Mouse (Mus musculus) embryo, embryonic 10 days (tissue): ENCODE data around the gene Chia1.
"Not testable (repeated sequence)": the region's sequence is repeated elsewhere in the genome, so short reads cannot be mapped to it uniquely, and the experiment has no call there.

Experiments used
- DNase-seq: peaks from one replicate; pipeline ENCODE4 v3.0.0-alpha.2; 2015; ENCODE audit warnings: low spot score

Gene Chia1

DNA sequence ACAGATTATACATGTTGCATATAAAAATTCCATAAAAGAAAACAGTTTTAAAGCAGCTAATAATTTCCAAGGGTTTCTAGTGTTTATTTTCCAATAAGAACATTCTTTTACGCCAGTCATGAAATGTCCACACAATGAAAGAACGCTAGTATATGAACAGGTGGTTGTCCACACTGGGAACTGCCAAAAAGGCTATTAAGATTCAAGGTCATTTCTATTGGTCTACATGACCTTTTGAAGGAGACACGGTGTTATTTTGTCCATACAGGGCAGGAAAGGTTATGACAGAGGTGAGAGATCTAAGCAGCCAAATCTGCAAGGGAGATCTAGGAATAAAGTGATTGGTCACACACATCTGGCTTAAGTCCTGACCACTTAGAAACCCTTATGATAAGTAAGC lies at the start of gene Chia1:
Chia1 (plus strand) TSS at position 301 of the 400 bp plus-strand sequence.
- no peak for DNase-seq

DNA sequence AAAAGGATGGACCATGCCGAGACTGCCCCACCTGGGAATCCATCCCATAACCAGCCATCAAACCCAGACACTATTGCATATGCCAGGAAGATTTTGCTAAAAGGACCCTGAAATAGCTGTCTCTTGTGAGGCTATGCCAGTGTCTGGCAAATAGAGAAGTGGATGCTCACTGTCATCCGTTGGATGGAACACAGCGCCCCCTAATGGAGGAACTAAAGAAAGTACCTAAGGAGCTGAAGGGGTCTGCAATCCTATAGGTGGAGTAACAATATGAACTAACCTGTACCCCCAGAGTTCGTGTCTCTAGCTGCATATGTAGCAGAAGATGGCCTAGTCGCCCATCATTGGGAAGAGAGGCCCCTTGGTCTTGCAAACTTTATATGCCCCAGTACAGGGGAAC lies 45.3 kb upstream of the Chia1 start:
- DNase-seq = peak; percentile 5

DNA sequence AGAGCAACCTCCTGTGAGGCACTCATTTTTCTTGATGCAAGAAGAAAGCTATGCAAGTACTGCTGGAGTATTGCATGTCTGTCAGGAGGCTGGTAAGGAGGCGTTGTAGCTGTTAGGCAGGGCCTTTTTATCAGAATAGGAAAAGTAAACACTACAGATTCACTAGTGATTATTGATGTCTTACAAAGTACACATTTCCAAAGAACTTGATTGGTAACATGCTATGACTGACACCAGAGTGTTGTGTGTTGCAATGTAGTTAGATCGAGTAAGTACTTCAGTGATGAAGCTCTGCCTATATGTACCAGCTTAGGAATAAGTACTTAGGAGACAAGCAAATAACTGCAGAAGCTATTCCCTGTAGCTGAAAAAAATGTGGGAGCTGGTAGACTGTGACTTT lies 42.0 kb upstream of the Chia1 start:
- no peak for DNase-seq

DNA sequence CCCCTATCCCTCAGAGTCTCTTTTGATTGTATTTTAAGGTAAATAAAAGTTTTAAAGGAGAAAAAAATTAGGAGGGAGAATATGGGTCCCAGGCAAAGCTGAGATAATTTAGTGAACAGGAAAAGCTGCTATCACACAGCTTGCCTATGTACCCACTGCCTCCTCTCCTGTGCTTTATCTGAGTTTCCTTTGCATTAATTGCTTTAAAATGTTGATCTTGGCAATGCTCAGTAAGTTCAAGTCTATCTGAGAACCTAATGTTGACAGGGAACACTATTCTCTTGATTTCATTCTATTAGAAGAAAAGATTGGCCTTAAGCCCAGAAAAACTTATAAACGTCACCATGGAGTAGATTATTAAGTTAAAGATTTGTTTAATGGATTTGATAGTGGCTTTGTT lies 38.2 kb upstream of the Chia1 start:
- DNase-seq = no peak

DNA sequence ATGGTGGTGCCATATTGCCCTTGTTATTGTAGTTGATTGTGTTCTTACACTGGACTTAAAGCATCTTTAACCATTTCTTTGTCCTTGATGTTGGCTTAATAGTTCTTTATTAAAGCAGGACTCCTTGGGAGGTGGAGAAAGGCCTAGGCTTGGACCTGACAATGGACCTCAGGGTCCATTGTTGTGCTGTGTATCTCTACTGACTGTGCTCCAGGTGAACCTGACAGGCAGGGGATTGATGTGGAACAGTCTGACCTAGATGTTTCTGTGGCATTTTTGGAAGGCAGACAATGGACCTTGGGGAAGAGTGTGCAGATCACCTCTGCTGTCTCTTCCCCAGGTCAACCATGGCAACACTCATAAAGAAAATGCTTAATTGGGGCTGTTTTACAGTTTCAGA lies 14.0 kb downstream of the Chia1 start:
- no peak for DNase-seq

DNA sequence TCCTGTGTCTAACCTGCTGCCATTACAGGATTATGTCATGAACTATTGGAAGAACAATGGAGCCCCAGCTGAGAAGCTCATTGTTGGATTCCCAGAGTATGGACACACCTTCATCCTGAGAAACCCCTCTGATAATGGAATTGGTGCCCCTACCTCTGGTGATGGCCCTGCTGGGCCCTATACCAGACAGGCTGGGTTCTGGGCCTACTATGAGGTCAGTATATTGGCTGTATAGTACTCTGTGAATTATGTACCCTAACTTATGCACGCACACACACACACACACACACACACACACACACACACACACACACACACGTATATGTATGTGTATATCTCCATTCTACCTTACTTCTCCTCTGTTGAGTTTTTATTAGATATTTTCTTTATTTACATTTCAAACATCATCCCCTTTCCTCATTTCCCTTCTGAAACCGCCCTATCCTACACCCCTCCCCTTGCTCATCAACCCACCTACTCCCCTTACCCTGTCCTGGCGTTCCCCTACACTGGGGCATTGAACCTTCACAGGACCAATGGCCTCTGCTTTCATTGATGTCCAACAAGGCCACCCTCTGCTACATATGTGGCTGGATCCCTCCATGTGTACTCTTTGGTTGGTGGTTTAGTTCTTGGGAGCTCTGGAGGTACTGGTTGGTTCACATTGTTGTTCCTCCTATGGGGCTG lies 15.9 kb downstream of the Chia1 start:
- DNase-seq = no peak

DNA sequence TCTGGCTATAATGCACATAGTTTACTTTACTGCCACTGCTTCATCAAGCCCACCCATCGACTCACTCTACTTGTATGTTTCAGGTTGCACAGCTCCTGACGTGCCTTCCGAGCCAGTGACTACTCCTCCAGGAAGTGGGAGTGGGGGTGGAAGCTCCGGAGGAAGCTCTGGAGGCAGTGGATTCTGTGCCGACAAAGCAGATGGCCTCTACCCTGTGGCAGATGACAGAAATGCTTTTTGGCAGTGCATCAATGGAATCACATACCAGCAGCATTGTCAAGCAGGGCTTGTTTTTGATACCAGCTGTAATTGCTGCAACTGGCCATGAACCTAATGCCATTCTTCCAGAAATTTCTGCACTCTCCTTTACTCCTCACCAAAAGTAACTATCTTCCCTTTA lies 18.7 kb downstream of the Chia1 start:
- DNase-seq = no peak

DNA sequence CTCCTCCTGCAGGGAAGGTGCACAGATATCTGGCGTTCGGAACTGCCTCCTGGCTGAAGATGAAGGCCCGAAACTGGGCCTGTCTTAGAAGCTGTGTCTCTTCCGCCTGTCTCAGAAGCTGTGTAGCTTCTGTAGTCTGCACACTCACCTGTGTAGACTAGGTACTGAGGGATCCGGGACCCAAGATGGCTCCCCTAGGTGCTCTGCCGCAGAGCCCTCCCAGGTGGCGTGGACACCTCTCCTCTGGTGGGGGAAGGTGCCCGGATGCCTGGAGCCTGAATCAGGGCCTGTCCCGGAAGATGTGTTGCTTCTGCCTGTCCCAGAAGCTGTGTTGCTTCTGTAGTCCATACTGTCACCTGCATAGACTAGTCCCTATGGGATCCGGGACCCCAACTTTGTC lies 31.1 kb downstream of the Chia1 start:
- no peak for DNase-seq

DNA sequence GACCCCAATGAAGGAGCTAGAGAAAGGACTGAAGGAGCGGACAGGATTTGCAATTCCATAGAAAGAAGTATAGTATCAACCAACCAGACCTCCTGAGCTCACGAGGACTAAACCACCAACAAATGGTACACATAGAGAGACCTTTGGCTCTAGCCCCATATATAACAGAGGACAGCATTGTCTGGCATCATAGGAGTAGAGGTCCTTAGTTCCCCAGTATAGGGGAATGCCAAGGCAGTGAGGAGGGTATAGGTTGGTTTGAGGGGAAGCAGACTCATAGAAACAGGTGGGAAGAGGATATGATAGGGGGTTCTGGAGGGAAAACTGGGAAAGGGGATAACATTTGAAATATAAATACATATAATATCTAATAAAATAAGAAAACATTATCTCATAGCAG lies 41.4 kb downstream of the Chia1 start:
- DNase-seq = no peak

DNA sequence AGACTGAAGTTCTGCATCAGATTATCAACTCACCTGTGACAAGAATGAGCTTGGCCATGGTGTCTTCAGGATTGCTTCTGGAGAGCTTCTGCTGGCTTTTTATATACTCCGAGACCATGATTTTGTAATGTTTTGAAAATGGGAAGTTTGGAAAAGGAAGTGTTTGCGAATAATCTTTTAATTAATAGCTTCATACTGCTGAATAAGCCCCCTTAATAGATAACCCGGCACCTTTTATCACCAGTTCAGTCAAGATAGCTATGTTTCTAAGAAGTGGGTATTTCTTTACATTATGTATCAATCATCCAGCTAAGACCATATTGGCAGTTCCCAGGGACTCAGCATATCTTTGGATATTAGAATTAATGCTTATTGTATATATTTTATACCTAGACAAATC lies 54.4 kb downstream of the Chia1 start, which contains the start of gene Chil3:
Chil3 (minus strand) TSS at position 101 of the 400 bp plus-strand sequence.
- DNase-seq = no peak

DNA sequence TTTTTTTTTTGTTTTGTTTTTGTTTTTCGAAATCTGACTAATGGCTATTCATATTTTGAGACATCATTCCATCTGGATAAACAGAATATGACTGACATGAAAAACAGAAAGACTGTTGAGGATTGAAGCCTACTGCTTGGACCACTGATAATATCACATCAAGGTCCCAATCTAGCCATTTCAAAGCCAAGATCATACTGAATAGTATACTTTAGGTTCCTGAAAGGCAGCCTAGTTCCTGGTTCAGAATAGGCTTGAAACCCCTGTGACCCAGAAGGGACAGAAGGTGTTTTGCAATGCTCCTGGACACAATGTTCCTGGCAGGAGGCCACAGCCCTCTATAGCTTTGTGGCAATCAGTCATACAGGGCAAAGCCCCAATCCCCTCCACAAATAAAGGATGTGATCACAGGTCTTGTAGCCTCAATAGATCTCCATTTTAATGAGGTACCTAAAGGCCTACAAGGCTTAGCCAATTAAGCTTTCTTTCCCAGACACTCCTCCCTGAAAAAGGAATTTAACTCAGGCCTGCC lies 57.6 kb downstream of the Chia1 start:
- DNase-seq = peak; percentile 16

DNA sequence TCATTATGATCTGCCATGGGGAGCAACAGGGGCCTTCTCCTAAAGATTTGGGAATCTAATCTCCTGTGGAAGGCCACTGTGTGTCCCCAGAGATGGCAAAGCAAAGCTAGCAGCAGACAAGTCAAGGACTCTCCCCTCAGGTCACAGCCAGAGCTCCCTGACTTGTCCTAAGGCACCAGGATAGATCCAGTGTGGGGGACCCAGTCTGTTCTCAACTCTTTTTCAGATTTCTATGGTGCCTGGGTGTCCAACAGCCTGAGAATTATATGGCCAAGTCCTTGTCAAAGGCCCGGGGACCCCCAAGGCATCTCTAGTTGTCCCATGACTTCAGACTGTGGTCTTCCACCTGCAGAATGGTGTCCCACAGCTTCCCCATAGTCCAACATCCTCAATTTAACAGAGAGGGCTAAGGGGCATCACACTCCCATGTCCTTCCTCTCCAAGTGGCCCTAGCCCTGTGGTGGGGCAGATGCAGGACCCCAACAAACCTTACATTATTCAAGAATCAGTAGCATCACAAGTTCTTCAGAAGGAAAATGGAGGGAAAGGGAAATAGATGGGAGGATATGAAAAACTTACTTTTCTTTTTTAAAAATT lies 58.2 kb downstream of the Chia1 start:
- no peak for DNase-seq

DNA sequence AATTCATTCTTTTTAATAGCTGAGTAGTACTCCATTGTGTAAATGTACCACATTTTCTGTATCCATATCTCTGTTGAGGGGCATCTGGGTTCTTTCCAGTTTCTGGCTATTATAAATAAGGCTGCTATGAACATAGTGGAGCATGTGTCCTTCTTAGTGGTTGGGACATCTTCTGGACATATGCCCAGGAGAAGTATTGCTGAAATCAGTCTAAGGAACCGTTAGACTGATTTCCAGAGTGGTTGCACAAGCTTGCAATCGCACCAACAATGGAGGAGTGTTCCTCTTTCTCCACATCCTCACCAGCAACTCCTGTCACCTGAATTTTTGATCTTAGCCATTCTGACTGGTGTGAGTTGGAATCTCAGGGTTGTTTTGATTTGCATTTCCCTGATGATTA lies 59.5 kb downstream of the Chia1 start:
- DNase-seq = not testable (repeated sequence)

DNA sequence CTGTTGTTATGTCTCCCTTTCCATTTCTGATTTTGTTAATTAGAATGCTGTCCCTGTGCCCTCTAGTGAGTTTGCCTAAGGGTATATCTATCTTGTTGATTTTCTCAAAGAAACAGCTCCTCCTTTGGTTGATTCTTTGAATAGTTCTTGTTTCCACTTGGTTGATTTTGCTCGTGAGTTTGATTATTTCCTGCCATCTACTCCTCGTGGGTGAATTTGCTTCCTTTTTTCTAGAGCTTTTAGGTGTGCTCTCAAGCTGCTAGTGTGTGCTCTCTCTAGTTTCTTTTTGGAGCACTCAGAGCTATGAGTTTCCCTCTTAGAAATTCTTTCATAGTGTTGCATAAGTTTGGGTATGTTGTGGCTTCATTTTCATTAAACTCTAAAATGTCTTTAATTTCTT lies 61.9 kb downstream of the Chia1 start:
- DNase-seq = not testable (repeated sequence)

DNA sequence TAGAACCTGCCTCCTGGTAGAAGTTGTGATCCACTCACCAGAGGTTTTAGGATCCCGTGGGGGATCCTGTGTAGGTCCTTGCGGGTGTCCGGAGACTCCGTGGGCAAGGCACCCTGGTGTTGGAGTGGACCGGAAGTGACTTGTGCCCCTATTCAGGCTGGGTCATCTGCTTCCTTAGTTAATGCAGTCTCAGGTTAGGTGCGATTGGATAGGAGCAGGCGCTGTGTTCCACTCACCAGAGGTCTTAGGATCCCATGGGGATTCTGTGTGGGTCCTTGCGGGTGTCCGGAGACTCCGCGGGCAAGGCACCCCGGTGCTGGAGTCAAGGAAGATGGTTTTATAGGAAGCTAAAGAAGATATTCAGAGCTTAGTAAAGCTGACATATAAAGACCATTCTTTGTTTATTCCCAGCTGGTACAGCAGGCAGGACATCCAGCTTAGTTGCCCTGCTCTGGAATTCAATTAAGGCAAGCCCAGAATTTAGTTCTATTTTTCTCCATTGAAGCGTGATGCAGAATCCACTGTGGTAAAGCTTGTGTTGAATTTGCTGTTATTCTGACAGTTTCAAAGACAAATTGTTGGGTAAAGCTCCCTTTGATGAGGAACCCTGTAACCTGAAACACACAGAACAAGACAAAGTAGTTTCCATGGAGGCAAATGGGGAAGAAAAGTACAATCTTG lies 64.6 kb downstream of the Chia1 start:
- DNase-seq = no peak
